ENCODE assay signal across 8 mouse cellular contexts in the genomic region with DNA sequence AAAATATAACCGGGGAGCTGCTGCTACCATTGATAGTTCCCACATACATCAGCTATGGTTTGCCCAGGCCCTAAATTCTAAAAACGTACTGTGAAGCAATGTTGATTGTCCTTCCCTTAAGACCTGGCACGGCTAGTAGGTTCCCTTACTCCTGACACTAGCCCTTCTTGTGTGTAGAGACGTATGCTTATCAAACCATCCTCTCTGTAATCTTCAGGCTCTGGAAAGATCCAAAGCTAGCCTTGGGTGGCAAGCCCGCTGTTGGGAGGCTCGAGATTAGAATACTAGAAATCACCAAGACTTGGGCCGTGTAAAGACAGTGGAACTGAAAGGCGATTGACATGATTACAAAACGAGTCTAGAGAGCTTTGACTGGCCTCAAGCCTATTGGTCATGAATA. TPM values are rescaled to one million over a fixed set of nuclear protein-coding genes. Genes with fewer than 3 reads are reported as not detected.
DNase-seq lines count a peak whose midpoint lies in the region; ATAC-seq lines count a peak whose summit lies in the region.

No protein-coding gene starts in this region.

- WGBS in lung, embryonic 15.5 days: 58% methylated on average over 9 of the region's 9 CpGs
- WGBS in embryonic facial prominence, embryonic 12.5 days: 68% methylated on average over 9 of the region's 9 CpGs
- WGBS in limb, embryonic 11.5 days: 74% methylated on average over 9 of the region's 9 CpGs
- WGBS in neural tube, embryonic 15.5 days: 69% methylated on average over 9 of the region's 9 CpGs

- H3K4me1 ChIP-seq in lung, embryonic 15.5 days: peaks cover 15% of the 10 kb centered on the region
- H3K4me1 ChIP-seq in embryonic facial prominence, embryonic 12.5 days: peaks cover 12% of the 10 kb centered on the region
- 0 out of 2 replicates have a peak, but pooled peaks cover 2% of the 10 kb centered on the region for H3K4me1 ChIP-seq in limb, embryonic 11.5 days (ENCODE audit: control insufficient read depth, insufficient read depth, low read length)
- H3K4me1 ChIP-seq in neural tube, embryonic 15.5 days: peaks cover 33% of the 10 kb centered on the region

- no peaks in the 10 kb centered on the region for H3K9me3 ChIP-seq in lung, embryonic 15.5 days
- H3K9me3 ChIP-seq in embryonic facial prominence, embryonic 12.5 days: no peaks in the 10 kb centered on the region
- H3K9me3 ChIP-seq in limb, embryonic 11.5 days (ENCODE audit: control insufficient read depth, low read length): no peaks in the 10 kb centered on the region
- no peaks in the 10 kb centered on the region for H3K9me3 ChIP-seq in neural tube, embryonic 15.5 days (replicated peaks)

- peak overlapping the region; percentile 87 for H3K4me2 ChIP-seq in lung, embryonic 15.5 days
- peak overlapping the region; percentile 90 for H3K4me2 ChIP-seq in embryonic facial prominence, embryonic 12.5 days (replicated peaks)
- peak overlapping the region; percentile 92 for H3K4me2 ChIP-seq in limb, embryonic 11.5 days (ENCODE audit: low read depth, severe bottlenecking)
- peak overlapping the region; percentile 82 for H3K4me2 ChIP-seq in neural tube, embryonic 15.5 days

- no peaks in the 10 kb centered on the region for H3K27me3 ChIP-seq in lung, embryonic 15.5 days
- no peaks in the 10 kb centered on the region for H3K27me3 ChIP-seq in embryonic facial prominence, embryonic 12.5 days
- no peaks in the 10 kb centered on the region for H3K27me3 ChIP-seq in limb, embryonic 11.5 days (ENCODE audit: control insufficient read depth, insufficient read depth, low read length)
- peaks cover 6% of the 10 kb centered on the region; the same call in 1 of the 2 replicates for H3K27me3 ChIP-seq in neural tube, embryonic 15.5 days (replicated peaks)

- H3K9ac ChIP-seq in lung, embryonic 15.5 days: peak overlapping the region; percentile 76; the same call in 1 of the 2 replicates
- 0 out of 2 replicates have a peak overlapping the region, but pooled peaks have one; percentile 90 for H3K9ac ChIP-seq in embryonic facial prominence, embryonic 12.5 days
- no peak overlapping the region for H3K9ac ChIP-seq in limb, embryonic 11.5 days (ENCODE audit: low read length)
- H3K9ac ChIP-seq in neural tube, embryonic 15.5 days (replicated peaks): peak overlapping the region; percentile 82

- peak overlapping the region; percentile 94 for H3K4me3 ChIP-seq in lung, embryonic 15.5 days
- H3K4me3 ChIP-seq in embryonic facial prominence, embryonic 12.5 days: peak overlapping the region; percentile 98
- H3K4me3 ChIP-seq in limb, embryonic 11.5 days (ENCODE audit: low read depth, low read length): peak overlapping the region; percentile 86
- H3K4me3 ChIP-seq in neural tube, embryonic 15.5 days (replicated peaks): peak overlapping the region; percentile 95

- no peak overlapping the region for H3K27ac ChIP-seq in lung, embryonic 15.5 days
- H3K27ac ChIP-seq in embryonic facial prominence, embryonic 12.5 days: no peak overlapping the region
- H3K27ac ChIP-seq in limb, embryonic 11.5 days (replicated peaks; ENCODE audit: low read depth, low read length): no peak overlapping the region
- H3K27ac ChIP-seq in neural tube, embryonic 15.5 days (replicated peaks): no peak overlapping the region

- DNase-seq in lung, postnatal 14 days: no peak
- DNase-seq in limb, embryonic 11.5 days (ENCODE audit: low spot score): no peak
- no peak for DNase-seq in urinary bladder, postnatal 25 days (ENCODE audit: low spot score)
- DNase-seq in spleen, postnatal 10 days (ENCODE audit: low spot score in 2 of 2): no peak
- no peak for DNase-seq in layer of hippocampus, postnatal 25 days (ENCODE audit: extremely low spot score in 1 of 2, low spot score in 1 of 2)

- ATAC-seq in lung, embryonic 15.5 days (ENCODE audit: borderline replicate concordance, extremely low read depth, low FRiP score, low TSS enrichment): no peak
- ATAC-seq in embryonic facial prominence, embryonic 12.5 days (ENCODE audit: insufficient number of reproducible peaks, insufficient read depth, low FRiP score, low TSS enrichment): no peak
- ATAC-seq in limb, embryonic 11.5 days (ENCODE audit: insufficient number of reproducible peaks, low FRiP score, low TSS enrichment, low read depth): no peak
- ATAC-seq in neural tube, embryonic 15.5 days (ENCODE audit: low FRiP score): no peak

- H3K36me3 ChIP-seq in lung, embryonic 15.5 days: peaks cover 34% of the 10 kb centered on the region
- peaks cover 18% of the 10 kb centered on the region for H3K36me3 ChIP-seq in embryonic facial prominence, embryonic 12.5 days
- peaks cover 3% of the 10 kb centered on the region; the same call in 1 of the 2 replicates for H3K36me3 ChIP-seq in limb, embryonic 11.5 days (ENCODE audit: control insufficient read depth, insufficient read depth, low read length)
- peaks cover 34% of the 10 kb centered on the region for H3K36me3 ChIP-seq in neural tube, embryonic 15.5 days

RNA-seq across cellular contexts. Expression of gene Fam8a1, which starts 1.2 kb away (rescaled TPM):
- 8.4 and 10.2 TPM in 2 replicates for polyA plus RNA-seq in lung, embryonic 15.5 days (2015; fragmentation: Nextera tagmentation; extraction: Ambion mirVana)
- 15.3 and 17.4 TPM in 2 replicates for polyA plus RNA-seq in embryonic facial prominence, embryonic 12.5 days (2016; fragmentation: Nextera tagmentation; extraction: Ambion mirVana)
- polyA plus RNA-seq in limb, embryonic 11.5 days (2014; fragmentation: Nextera tagmentation; extraction: Ambion mirVana): 7.4 and 10.4 TPM in 2 replicates
- polyA plus RNA-seq in neural tube, embryonic 15.5 days (2015; fragmentation: Nextera tagmentation; extraction: Ambion mirVana): 12.9 and 14.8 TPM in 2 replicates
- total RNA-seq in layer of hippocampus, postnatal 25 days (2021): 10 to 100 TPM; 74.0 to 74.1 TPM

RNA-seq across cellular contexts. Expression of gene Nup153, which starts 57.2 kb away (rescaled TPM):
- polyA plus RNA-seq in lung, embryonic 15.5 days (2015; fragmentation: Nextera tagmentation; extraction: Ambion mirVana): 24.0 and 25.6 TPM in 2 replicates
- 38.5 and 42.3 TPM in 2 replicates for polyA plus RNA-seq in embryonic facial prominence, embryonic 12.5 days (2016; fragmentation: Nextera tagmentation; extraction: Ambion mirVana)
- 43.4 and 46.7 TPM in 2 replicates for polyA plus RNA-seq in limb, embryonic 11.5 days (2014; fragmentation: Nextera tagmentation; extraction: Ambion mirVana)
- polyA plus RNA-seq in neural tube, embryonic 15.5 days (2015; fragmentation: Nextera tagmentation; extraction: Ambion mirVana): 15.8 and 17.4 TPM in 2 replicates
- total RNA-seq in layer of hippocampus, postnatal 25 days (2021): 10 to 100 TPM; 40.9 to 47.2 TPM
